Mouse (Mus musculus) spleen, postnatal 0 days (tissue): ENCODE results near the gene Fdxr. TPM values are rescaled to one million over a fixed set of nuclear protein-coding genes. Genes with fewer than 3 reads are reported as not detected.

Experiments used
- polyA plus RNA-seq: library from polyadenylated mRNA; unstranded; fragments of >200 nt; fragmentation: Nextera tagmentation; extraction: Ambion mirVana; gene quantifications from 2 replicates; pipeline ENCODE4 v1.2.1, GENCODE M21; 2015

Gene Fdxr
- polyA plus RNA-seq: 9.7 and 10.0 TPM in 2 replicates

GRCm38 (mm10) chr11:115276780-115277603 lies at the start of gene Fdxr:
Gene Fdxr (minus strand): TSS chr11:115277050.

GRCm38 (mm10) chr11:115321906-115322693 lies 45.2 kb upstream of the Fdxr start, which contains the start of gene Ush1g:
Gene Ush1g (minus strand): TSS chr11:115322041.

GRCm38 (mm10) chr11:115306863-115307262 lies 30.0 kb upstream of the Fdxr start, which contains the start of gene Otop2:
Gene Otop2 (plus strand): TSS chr11:115307163.

GRCm38 (mm10) chr11:115297214-115297826 lies 20.5 kb upstream of the Fdxr start, which contains the start of gene Fads6:
Gene Fads6 (minus strand): TSS chr11:115297663.

GRCm38 (mm10) chr11:115267061-115267883 lies 9.6 kb downstream of the Fdxr start, which contains the start of gene Grin2c:
Gene Grin2c (minus strand): TSS chr11:115267243.

Other genes with a start within 250 kb of the Fdxr start
- gene Cd300ld5, start 239.3 kb downstream of the Fdxr start, polyA plus RNA-seq: not detected in 2 replicates
- 0.18 TPM in 1 of 2 replicates, not detected in the other for gene Cd300ld3, start 228.6 kb downstream of the Fdxr start, polyA plus RNA-seq
- gene Cd300e, start 214.9 kb downstream of the Fdxr start, polyA plus RNA-seq: 0.35 and 0.90 TPM in 2 replicates
- gene Rab37, start 185.6 kb downstream of the Fdxr start, polyA plus RNA-seq: 5.7 and 7.7 TPM in 2 replicates
- gene Cd300lf, start 143.1 kb downstream of the Fdxr start, polyA plus RNA-seq: 41.0 and 47.9 TPM in 2 replicates
- 35.2 and 49.0 TPM in 2 replicates for gene Slc9a3r1, start 113.7 kb downstream of the Fdxr start, polyA plus RNA-seq
- 4.7 and 7.3 TPM in 2 replicates for gene Tmem104, start 89.6 kb downstream of the Fdxr start, polyA plus RNA-seq
- 14.3 and 14.4 TPM in 2 replicates for gene Nat9, start 89.2 kb downstream of the Fdxr start, polyA plus RNA-seq
- 0.07 and 0.08 TPM in 2 replicates for gene Grin2c, start 9.8 kb downstream of the Fdxr start, polyA plus RNA-seq
- gene Fads6, start 20.6 kb upstream of the Fdxr start, polyA plus RNA-seq: 0.24 and 0.33 TPM in 2 replicates
- not detected in 2 replicates for gene Otop2, start 30.1 kb upstream of the Fdxr start, polyA plus RNA-seq
- 0.65 and 0.70 TPM in 2 replicates for gene Ush1g, start 45.0 kb upstream of the Fdxr start, polyA plus RNA-seq
- gene Otop3, start 57.7 kb upstream of the Fdxr start, polyA plus RNA-seq: not detected in 2 replicates
- gene Hid1, start 90.7 kb upstream of the Fdxr start, polyA plus RNA-seq: 1.3 and 2.2 TPM in 2 replicates
- gene Cdr2l, start 104.9 kb upstream of the Fdxr start, polyA plus RNA-seq: 2.9 and 4.3 TPM in 2 replicates
- 80.9 and 91.3 TPM in 2 replicates for gene Mrpl58, start 126.7 kb upstream of the Fdxr start, polyA plus RNA-seq
- gene Atp5h, start 142.9 kb upstream of the Fdxr start, polyA plus RNA-seq: 692 and 747 TPM in 2 replicates
- 9.5 and 13.2 TPM in 2 replicates for gene Kctd2, start 143.1 kb upstream of the Fdxr start, polyA plus RNA-seq
- gene Trim80, start 163.5 kb upstream of the Fdxr start, polyA plus RNA-seq: not detected in 2 replicates
- 0.08 and 0.19 TPM in 2 replicates for gene Slc16a5, start 185.4 kb upstream of the Fdxr start, polyA plus RNA-seq
- 7.4 and 8.5 TPM in 2 replicates for gene Armc7, start 198.6 kb upstream of the Fdxr start, polyA plus RNA-seq
- 83.3 and 90.8 TPM in 2 replicates for gene Nt5c, start 214.8 kb upstream of the Fdxr start, polyA plus RNA-seq
- 280 and 285 TPM in 2 replicates for gene Jpt1, start 237.3 kb upstream of the Fdxr start, polyA plus RNA-seq